Mouse (Mus musculus) midbrain, embryonic 10.5 days (tissue): ENCODE data around the gene Szrd1. TPM values are rescaled to one million over a fixed set of nuclear protein-coding genes. Genes with fewer than 3 reads are reported as not detected.

Experiments used
- DNase-seq: peaks from one replicate; pipeline ENCODE4 v3.0.0-alpha.2; 2017; ENCODE audit warnings: low spot score
- H3K27ac ChIP-seq: fragments of 300-500 bp; sonication (generic); replicated peaks from 2 replicates; pipeline ENCODE4 v1.5.1; 2016; ENCODE audit warnings: mild to moderate bottlenecking
- H3K27me3 ChIP-seq: fragments of 300-500 bp; sonication (generic); 2 replicates; pipeline ENCODE4 v1.6.1; 2016; ENCODE audit warnings: low read depth, mild to moderate bottlenecking; ENCODE audit not compliant: poor library complexity, severe bottlenecking
- H3K36me3 ChIP-seq: fragments of 300-500 bp; sonication (generic); 2 replicates; pipeline ENCODE4 v1.6.1; 2016; ENCODE audit warnings: mild to moderate bottlenecking, moderate library complexity
- H3K4me1 ChIP-seq: fragments of 300-500 bp; sonication (generic); 2 replicates; pipeline ENCODE4 v1.6.1; 2016
- H3K4me3 ChIP-seq: fragments of 300-500 bp; sonication (generic); 2 replicates; pipeline ENCODE4 v1.5.1; 2016; ENCODE audit warnings: mild to moderate bottlenecking, moderate library complexity
- H3K9me3 ChIP-seq: fragments of 300-500 bp; sonication (generic); replicated peaks from 2 replicates; pipeline ENCODE4 v1.6.1; 2016; ENCODE audit warnings: mild to moderate bottlenecking
- WGBS: fragments of 180-500 bp; shearing (Covaris S2); methylation state at CpG from one replicate; pipeline ENCODE4 v1.1.7; 2016; 5-methylcytosine and 5-hydroxymethylcytosine counted together
- polyA plus RNA-seq: library from polyadenylated mRNA; unstranded; fragments of >200 nt; fragmentation: Nextera tagmentation; extraction: Ambion mirVana; gene quantifications from 2 replicates; pipeline ENCODE4 v1.2.1, GENCODE M21; 2016

The Szrd1 gene
- polyA plus RNA-seq = 35.2 and 36.3 TPM in 2 replicates

- H3K27me3 ChIP-seq = 0 out of 2 replicates have a peak, but pooled peaks cover 5% of the 10 kb centered on the region
- peaks cover 43% of the 10 kb centered on the region for H3K4me1 ChIP-seq
- peak within 1 kb of the TSS; percentile 92 for H3K4me3 ChIP-seq
- H3K36me3 ChIP-seq = peaks cover 16% of the 10 kb centered on the region
- WGBS = under 1% methylated on average over 63 of the region's 63 CpGs
- DNase-seq = peak; percentile 99
- peak within 1 kb of the TSS; percentile 97 for H3K27ac ChIP-seq
- H3K9me3 ChIP-seq = no peaks in the 10 kb centered on the region
Observed at GRCm38 (mm10) chr4:141139116-141139970, at the start of gene Szrd1. Gene Szrd1 (minus strand): TSS chr4:141139775.

- no peak for DNase-seq
- no peaks in the 10 kb centered on the region for H3K27me3 ChIP-seq
- no peak overlapping the region for H3K4me3 ChIP-seq
- H3K36me3 ChIP-seq = peaks cover 52% of the 10 kb centered on the region
- no peak overlapping the region for H3K27ac ChIP-seq
- peaks cover 14% of the 10 kb centered on the region for H3K4me1 ChIP-seq
- WGBS = 77% methylated on average over 9 of the region's 9 CpGs
- no peaks in the 10 kb centered on the region for H3K9me3 ChIP-seq
Observed at GRCm38 (mm10) chr4:141186923-141187836, 47.6 kb upstream of the Szrd1 start.

GRCm38 (mm10) chr4:141184426-141184825, 44.9 kb upstream of the Szrd1 start:
- no peak for DNase-seq
- Histone ChIP-seq H3K27ac (no peak overlapping the region), H3K4me3 (no peak overlapping the region), H3K4me1 (peaks cover 11% of the 10 kb centered on the region), H3K9me3 (no peaks in the 10 kb centered on the region), H3K36me3 (peaks cover 50% of the 10 kb centered on the region), H3K27me3 (no peaks in the 10 kb centered on the region)
- 93% methylated on average over 4 of the region's 4 CpGs for WGBS

- Histone ChIP-seq H3K4me1 (peaks cover 11% of the 10 kb centered on the region), H3K36me3 (peaks cover 50% of the 10 kb centered on the region), H3K4me3 (no peak overlapping the region), H3K27ac (no peak overlapping the region), H3K9me3 (no peaks in the 10 kb centered on the region), H3K27me3 (no peaks in the 10 kb centered on the region)
- DNase-seq = no peak
- WGBS = 94% methylated on average over 2 of the region's 2 CpGs
Observed at GRCm38 (mm10) chr4:141183932-141184331, 44.4 kb upstream of the Szrd1 start.

GRCm38 (mm10) chr4:141181981-141182380, 42.4 kb upstream of the Szrd1 start:
- H3K27me3 ChIP-seq = no peaks in the 10 kb centered on the region
- H3K4me1 ChIP-seq = peaks cover 11% of the 10 kb centered on the region
- H3K9me3 ChIP-seq = no peaks in the 10 kb centered on the region
- 98% methylated on average over 6 of the region's 6 CpGs for WGBS
- H3K27ac ChIP-seq = no peak overlapping the region
- no peak overlapping the region for H3K4me3 ChIP-seq
- peaks cover 61% of the 10 kb centered on the region for H3K36me3 ChIP-seq
- DNase-seq = no peak

GRCm38 (mm10) chr4:141180831-141181230, 41.3 kb upstream of the Szrd1 start:
- DNase-seq = no peak
- WGBS = 90% methylated on average over 8 of the region's 8 CpGs
- peaks cover 69% of the 10 kb centered on the region for H3K36me3 ChIP-seq
- H3K4me1 ChIP-seq = peaks cover under 1% of the 10 kb centered on the region; the same call in 1 of the 2 replicates
- H3K27me3 ChIP-seq = no peaks in the 10 kb centered on the region
- H3K4me3 ChIP-seq = no peak overlapping the region
- no peaks in the 10 kb centered on the region for H3K9me3 ChIP-seq
- H3K27ac ChIP-seq = no peak overlapping the region

- Histone ChIP-seq H3K9me3 (no peaks in the 10 kb centered on the region), H3K27ac (no peak overlapping the region), H3K36me3 (peaks cover 73% of the 10 kb centered on the region), H3K4me3 (no peak overlapping the region), H3K4me1 (no peaks in the 10 kb centered on the region), H3K27me3 (no peaks in the 10 kb centered on the region)
- DNase-seq = no peak
- WGBS = 90% methylated on average over 4 of the region's 4 CpGs
Observed at GRCm38 (mm10) chr4:141178500-141178899, 38.9 kb upstream of the Szrd1 start.

- Histone ChIP-seq H3K27ac (no peak overlapping the region), H3K9me3 (no peaks in the 10 kb centered on the region), H3K36me3 (peaks cover 70% of the 10 kb centered on the region), H3K4me1 (no peaks in the 10 kb centered on the region), H3K4me3 (no peak overlapping the region), H3K27me3 (no peaks in the 10 kb centered on the region)
- no peak for DNase-seq
- 90% methylated on average over 10 of the region's 10 CpGs for WGBS
Observed at GRCm38 (mm10) chr4:141176328-141176838, 36.8 kb upstream of the Szrd1 start.

GRCm38 (mm10) chr4:141175783-141176182, 36.2 kb upstream of the Szrd1 start:
- no peaks in the 10 kb centered on the region for H3K27me3 ChIP-seq
- WGBS = 92% methylated on average over 5 of the region's 5 CpGs
- no peak for DNase-seq
- no peak overlapping the region for H3K27ac ChIP-seq
- H3K4me1 ChIP-seq = no peaks in the 10 kb centered on the region
- no peaks in the 10 kb centered on the region for H3K9me3 ChIP-seq
- H3K4me3 ChIP-seq = no peak overlapping the region
- peaks cover 70% of the 10 kb centered on the region for H3K36me3 ChIP-seq

- no peak for DNase-seq
- no peaks in the 10 kb centered on the region for H3K27me3 ChIP-seq
- 91% methylated on average over 8 of the region's 8 CpGs for WGBS
- no peaks in the 10 kb centered on the region for H3K9me3 ChIP-seq
- H3K4me1 ChIP-seq = no peaks in the 10 kb centered on the region
- H3K36me3 ChIP-seq = peaks cover 81% of the 10 kb centered on the region
- H3K27ac ChIP-seq = no peak overlapping the region
- H3K4me3 ChIP-seq = no peak overlapping the region
Observed at GRCm38 (mm10) chr4:141172121-141172520, 32.5 kb upstream of the Szrd1 start.

- 92% methylated on average over 3 of the region's 3 CpGs for WGBS
Observed at GRCm38 (mm10) chr4:141167156-141167555, 27.6 kb upstream of the Szrd1 start.

GRCm38 (mm10) chr4:141165744-141166292, 26.2 kb upstream of the Szrd1 start:
- no peaks in the 10 kb centered on the region for H3K27me3 ChIP-seq
- H3K9me3 ChIP-seq = peaks cover 17% of the 10 kb centered on the region; the same call in 1 of the 2 replicates
- H3K27ac ChIP-seq = no peak overlapping the region
- peaks cover 82% of the 10 kb centered on the region for H3K36me3 ChIP-seq
- no peaks in the 10 kb centered on the region for H3K4me1 ChIP-seq
- H3K4me3 ChIP-seq = no peak overlapping the region
- DNase-seq = no peak
- WGBS = 87% methylated on average over 8 of the region's 8 CpGs

More at GRCm38 (mm10) chr4:141167156-141167555, 27.6 kb upstream of the Szrd1 start:
- Histone ChIP-seq H3K27me3 (no peaks in the 10 kb centered on the region), H3K36me3 (peaks cover 84% of the 10 kb centered on the region), H3K9me3 (peaks cover 17% of the 10 kb centered on the region; the same call in 1 of the 2 replicates), H3K4me1 (no peaks in the 10 kb centered on the region), H3K4me3 (no peak overlapping the region), H3K27ac (no peak overlapping the region)
- no peak for DNase-seq
